Mouse (Mus musculus) embryonic fibroblast, embryonic 13.5 days (primary cell): ENCODE measurements around the gene C2cd5.

Experiments
- CTCF ChIP-seq: IDR thresholded peaks from 2 replicates; pipeline ENCODE4 v1.5.1; 2011; ENCODE audit warnings: mild to moderate bottlenecking, control low read depth, low read length, moderate library complexity, borderline replicate concordance; ENCODE audit not compliant: insufficient read depth
- POLR2A ChIP-seq: IDR thresholded peaks from 2 replicates; pipeline ENCODE4 v1.6.1; 2011; ENCODE audit warnings: low read depth, mild to moderate bottlenecking, control low read depth, low read length, moderate library complexity

GRCm38 (mm10) chr6:143073914-143074313 is 26.0 kb downstream of the C2cd5 start:
- TF ChIP-seq CTCF (no peak), POLR2A (no peak)
